Mouse (Mus musculus): ENCODE results near the gene Dab1.

Dab1 gene

DNA sequence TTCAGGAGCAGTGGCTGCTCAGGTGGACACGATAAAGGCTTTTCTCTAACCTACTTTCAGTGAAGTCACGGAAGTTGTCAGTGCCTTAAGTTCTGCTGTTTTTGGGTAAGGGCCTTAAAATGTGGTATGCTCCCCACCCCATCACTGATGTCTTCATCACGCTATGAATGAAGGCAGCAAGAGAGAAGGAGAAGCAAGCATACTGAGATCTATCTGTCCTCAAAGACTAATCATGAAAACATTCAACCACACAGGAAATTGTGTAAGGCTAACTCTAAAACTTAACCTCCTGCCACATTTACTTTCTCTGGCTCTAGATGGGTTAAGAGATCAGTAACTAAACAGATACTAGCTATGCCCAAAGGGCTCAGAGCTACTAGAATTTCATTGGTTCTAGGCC, 1050.2 kb downstream of the Dab1 start:
- no peak for DNase-seq (ENCODE audit: low spot score in 2 of 2)

DNA sequence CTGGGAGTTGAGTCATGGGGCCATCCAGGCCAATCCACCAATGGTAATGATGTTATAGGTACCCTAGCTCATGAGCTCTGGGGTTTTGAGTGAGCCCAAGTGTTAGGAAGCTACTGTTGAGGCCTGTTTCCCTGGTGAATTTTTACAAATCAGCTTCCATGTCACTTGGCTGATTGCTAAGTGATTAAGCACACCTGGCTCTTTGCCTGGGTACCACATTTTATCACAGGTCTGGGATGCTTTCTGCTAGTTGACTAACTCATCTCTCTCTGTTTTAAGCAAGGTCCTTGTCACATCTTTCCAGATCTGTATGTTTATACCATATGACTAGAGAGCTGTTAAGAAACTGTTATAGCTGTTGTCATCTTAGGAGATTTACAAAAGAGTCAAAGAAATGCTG, 1051.6 kb downstream of the Dab1 start:
- no peak for DNase-seq (ENCODE audit: low spot score in 2 of 2)

DNA sequence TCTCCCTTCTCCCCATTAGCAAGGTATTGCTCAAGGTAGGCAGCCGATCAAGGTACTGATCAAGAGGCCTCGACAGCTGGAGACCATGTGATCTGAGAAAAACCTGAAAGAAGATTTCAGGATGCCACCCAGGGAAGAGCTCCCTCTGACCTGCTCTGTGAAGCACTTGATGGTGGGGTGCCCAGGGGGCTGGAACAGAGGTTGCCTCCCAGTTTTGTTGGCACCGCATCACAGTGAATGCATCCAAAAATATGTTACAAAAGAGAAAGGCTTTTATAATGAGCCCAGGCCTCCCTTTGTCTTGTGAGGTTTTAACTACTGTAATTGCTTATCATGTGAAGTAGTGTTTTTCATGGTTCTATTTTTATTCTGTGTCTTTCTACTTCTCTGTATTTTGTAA, 1054.2 kb downstream of the Dab1 start:
- no peak for DNase-seq (ENCODE audit: low spot score in 2 of 2)

DNA sequence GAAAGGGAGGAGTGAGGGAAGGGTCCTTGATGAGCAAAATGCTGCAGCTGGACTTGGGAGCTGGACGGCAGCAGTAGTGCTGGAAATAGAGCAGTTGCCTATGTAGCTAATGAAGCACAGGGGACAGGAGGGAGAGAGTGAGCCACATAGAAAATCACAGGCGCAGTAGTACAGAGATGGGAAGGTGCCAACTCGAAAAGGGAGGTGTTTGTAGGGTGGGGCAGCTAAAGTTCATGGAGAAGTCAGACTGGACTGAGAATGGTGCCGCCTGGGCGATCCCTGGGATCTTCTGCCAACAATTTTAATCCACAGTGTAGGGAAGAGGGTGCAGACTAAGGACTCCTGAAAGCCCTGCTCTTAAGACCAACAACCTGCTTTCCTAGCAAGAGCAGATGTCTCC, 1055.5 kb downstream of the Dab1 start:
- no peak for DNase-seq (ENCODE audit: low spot score in 2 of 2)

DNA sequence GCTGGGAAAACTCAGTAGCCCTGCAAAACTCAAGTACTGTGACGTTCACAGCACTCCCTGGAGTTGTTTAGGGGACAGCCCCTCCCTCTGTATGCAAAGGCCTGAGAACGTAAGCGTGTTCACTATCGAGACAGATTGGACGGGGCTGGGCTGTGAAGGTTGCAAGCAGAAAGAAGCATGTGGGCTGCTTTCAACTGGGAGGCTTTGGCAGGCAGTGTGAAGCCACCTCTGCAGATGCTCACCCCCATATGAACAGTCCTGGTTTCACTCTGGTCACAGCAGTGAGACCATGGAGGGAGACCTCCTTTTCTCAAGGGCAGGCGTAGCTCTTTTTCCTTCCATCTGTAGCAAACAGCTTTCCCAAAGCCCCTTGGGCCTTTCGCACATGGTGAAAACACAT, 1059.1 kb downstream of the Dab1 start:
- DNase-seq (ENCODE audit: low spot score in 2 of 2), result no peak

DNA sequence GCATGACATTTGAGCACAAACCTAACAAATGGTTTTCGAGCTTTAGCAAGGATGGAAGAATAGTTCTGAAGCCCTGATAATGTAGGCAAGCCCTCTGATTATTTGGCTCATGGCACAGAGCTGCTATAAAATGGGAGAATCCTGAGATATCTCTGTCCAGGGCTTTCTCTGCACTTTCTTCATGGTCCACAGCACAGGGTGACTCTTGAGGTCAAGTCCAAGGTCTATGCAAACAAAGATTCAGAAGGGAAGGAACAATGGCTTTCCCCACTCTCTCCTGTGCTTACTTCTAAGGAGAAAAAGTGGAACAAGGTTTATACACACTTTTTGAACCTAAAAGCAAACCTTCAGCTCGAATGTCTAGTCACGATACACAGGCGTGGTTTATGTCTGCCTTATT, 1061.3 kb downstream of the Dab1 start:
- no peak for DNase-seq (ENCODE audit: low spot score in 2 of 2)

DNA sequence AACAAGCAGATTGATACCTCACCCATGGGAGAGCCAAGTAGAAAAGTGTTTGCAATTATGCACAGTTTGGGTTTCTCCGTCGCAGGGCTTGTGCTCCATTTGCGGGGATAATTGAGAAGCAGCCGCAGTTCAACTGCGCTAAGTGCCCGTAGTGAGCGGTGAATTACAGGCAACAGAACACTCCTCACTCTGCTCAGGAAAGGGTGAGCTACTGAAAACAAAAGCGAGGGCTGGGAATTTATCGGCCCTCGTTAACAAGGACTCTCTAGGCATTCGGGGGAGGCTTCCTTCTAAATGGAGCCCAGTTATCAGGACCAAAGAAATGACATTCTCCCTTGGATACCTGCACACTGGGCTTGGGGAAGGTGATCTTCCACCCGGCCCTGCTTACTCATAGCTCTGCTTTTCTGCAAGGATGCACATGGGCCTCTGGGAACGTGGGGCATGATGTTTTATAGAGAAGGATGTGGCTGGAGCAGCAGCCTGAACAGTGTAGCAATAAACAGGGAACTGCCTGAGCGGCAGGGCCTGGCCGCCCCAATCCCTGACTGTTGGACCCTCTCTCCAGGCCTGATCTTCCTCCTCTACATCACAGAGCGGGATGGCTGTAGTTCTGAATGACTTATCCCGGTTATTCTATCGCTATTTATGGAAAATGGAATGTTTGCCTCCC, 1067.1 kb downstream of the Dab1 start:
- no peak for DNase-seq (ENCODE audit: low spot score in 2 of 2)

DNA sequence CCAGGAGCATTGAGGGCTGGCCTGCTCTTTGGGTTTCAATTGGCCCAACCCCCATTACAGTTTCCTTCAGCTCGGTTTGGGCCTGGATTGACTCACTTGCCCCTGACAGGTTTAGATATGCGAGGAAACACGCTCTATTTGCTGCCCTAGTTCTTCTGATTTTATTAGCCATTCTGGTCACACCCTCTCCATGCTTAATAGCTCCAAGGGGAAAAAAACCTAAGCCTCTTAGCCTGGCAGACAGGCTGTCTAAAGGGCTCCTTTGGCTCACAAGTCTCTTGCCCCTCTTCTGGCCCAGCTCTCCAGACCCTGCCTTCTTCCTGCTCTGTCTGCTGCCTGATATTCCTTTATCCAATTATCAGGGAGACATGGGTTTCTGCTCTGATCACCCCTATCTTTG, 1069.9 kb downstream of the Dab1 start:
- no peak for DNase-seq (ENCODE audit: low spot score in 2 of 2)

DNA sequence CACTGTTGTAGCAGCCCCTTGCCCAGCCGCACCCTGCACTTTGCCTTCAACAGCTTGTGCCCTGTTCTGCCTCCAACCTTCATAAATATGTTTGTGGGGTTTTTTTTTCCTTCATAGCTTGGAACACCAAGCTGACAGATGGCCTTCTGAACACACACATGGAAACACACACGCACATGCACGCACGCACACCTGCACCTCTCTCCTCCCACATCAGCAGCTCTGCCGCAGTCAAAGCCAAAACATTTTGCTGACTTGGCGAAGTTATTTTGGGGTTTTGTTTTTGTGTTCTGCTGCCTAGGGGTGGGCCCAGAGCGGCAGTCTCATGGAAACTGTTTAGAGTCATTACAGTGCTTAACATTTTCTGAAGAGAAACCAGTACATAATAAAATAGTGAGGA, 1071.9 kb downstream of the Dab1 start:
- no peak for DNase-seq (ENCODE audit: low spot score in 2 of 2)

DNA sequence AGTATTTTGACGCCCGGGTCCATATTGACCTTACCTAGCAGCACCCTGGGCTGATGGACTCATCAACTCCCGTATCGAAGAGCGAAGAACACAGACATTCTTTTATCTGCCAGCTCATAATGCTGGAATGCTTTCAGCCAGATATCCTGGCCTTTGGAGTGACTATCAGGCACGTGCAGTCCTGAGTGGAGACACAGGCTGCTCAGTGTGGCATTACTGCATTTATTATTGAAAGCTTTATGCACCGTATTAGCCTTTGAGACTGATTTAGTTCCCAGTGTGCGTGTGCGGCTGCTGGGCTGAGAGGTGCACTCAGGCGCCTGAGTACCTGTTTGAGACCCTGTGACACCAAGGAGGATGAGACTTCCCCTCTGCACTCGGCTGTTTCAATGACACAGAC, 1075.0 kb downstream of the Dab1 start:
- no peak for DNase-seq (ENCODE audit: low spot score in 2 of 2)

DNA sequence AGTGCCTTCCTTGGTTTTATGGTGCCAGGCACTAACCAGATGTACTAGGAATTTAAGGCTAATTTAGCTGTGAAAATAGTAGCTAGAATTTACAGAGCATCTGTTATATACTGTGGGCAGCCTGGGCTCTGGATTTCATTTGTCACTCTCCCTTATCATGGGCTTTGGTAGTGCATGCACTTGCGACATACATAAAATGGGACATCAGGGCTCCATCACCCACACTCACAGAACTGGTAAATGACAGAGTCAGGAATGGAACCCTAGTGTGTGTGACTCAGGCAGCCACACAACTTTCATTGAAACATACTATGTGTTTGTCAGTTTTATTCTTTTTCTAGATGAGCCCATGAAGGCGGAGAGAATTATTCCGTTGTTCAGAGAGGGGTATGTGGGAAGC, 1077.4 kb downstream of the Dab1 start:
- no peak for DNase-seq (ENCODE audit: low spot score in 2 of 2)

DNA sequence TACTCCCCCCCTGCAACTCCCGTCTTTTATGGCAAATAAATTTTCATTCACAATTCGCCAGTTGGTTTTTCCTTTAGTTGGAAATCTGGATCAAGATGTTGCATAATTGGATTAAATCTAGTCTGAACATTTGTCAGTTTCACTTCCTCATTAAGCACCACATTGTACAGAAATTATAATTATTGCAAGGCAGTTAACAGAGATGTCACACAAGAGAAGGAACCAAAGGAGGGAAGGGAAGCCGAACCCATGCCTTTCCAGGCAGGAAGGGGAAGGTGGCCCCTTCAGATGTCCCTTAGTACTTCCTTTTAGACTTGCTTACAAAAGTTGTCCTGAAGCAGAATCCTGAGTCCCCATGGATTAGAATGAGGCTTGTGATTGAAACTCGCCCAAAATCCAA, 1078.5 kb downstream of the Dab1 start:
- no peak for DNase-seq (ENCODE audit: low spot score in 2 of 2)

DNA sequence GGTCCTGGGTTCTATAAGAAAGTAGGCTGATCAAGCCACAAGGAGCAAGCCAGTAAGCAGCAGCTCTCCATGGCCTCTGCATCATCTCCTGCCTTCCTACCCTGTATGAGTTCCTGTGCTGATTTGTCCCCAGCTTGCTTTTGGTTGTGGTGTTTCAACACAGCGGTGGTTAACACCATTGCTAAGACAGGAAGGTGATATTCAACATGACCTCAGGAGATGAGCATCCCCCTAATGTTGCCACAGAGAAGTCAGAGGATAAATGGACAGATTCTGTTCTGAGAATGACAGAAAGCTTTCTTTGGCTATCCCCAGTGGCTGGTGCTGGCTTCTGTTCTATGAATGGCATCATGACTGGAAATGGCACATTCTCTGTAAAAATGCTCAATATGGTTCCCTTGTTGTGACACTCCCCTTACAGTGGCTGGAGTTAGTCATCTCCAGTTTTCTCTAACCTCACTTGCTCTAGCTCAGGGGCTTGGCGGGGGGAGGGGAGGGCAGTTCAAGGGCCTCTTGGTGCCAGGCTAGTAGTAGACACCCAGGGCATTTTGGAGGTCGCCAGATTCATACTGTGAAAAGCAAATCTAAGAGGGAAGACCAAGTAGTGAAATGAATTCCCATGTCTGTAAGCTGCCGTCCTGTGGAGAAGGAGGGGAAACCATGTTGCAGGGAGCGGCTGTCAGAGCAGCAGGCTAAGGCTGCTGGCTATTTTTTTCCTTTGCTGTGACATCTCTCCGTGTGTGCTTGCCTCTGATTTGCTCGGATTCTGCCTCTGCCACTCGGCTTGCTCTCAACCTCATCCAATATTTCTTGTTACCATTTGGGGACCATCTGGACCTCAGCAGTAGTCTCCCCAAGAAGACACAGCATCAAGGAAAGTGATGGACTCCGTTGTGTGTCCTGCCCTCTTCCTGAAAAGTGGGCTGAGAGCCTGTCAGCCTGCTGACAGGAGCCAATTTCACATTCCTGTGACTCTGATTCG, 1086.8 kb downstream of the Dab1 start:
- no peak for DNase-seq (ENCODE audit: low spot score in 2 of 2)

DNA sequence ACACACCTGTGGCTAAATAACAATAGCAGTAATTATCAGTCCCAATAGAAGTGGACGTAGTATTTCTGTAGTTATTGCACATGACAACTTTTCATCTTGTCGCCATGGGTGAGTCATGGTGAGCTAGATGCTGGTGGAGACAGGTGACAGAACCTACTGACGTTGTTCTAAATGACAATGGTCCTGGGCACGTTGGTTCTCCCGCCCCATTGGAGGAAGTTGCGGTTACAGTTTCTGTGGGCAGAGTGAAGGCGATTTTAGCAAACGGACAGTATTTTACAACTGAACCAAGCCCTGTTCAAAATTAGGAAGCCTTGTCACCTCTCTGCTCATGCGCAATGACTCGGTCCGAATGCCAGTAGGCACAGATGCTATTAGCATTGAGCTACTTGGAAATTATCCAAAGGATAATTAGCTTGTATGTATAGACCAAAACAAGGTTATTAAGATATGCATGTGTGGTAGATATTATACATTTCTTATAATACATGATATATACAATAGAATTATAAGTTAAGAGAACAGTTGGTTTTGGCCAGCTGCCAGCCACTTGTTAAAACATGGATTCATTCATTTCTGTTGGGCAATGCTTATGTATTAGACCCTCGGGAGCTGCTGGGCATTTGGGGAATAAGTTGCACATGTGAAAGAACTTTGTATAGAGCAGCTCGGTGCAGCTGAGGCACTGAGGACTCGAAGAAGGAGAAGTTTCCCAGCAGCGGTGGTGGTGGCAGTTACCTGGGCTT, 1093.4 kb downstream of the Dab1 start:
- DNase-seq (ENCODE audit: low spot score in 2 of 2), result no peak

DNA sequence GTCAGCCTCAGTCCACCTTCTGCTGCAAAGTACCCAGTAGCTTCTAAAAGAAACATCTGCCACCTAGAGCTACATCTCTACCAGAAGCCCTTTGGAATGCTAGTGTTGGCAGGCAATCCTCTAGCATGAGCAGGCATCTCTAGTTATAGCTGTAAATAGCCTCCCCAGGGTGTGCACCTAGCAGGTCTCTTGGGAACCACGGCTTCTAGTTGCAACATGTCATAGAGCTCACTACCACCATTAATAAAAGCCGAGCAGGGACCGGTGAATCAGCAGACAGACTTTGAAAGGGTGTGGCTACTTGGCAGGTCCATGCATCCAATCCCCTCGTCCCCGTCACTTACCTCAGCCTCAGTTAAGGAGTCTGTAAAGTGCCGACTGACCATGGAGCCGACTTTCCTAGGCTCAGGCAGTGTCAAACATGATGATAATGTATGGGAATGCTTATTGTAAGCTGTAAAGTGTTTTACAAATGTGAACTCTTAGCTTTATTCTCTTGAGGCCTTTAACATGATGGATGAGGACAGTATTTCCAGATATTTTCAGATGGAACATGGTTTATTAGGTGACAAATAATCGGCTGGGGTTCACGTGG, 1095.9 kb downstream of the Dab1 start:
- no peak for DNase-seq (ENCODE audit: low spot score in 2 of 2)

DNA sequence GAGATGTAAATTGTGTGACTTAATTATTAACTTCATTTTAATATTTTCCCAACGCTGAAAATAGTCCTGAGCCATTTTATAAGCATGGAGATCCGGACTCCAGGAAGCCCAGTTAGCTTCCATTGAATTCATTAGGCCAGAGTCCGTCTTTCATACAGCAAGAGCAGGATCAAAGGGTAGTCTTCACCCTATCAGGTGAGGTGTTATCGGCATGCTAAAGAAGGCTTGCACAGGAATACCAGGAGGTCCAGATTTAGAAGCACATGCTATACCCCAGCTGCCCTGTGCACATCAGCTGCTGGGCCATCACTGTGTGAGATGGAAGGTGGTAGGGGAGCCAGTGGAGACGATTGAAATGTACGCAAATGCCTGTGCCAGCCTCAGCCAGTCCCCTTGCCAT, 1096.7 kb downstream of the Dab1 start:
- no peak for DNase-seq (ENCODE audit: low spot score in 2 of 2)

DNA sequence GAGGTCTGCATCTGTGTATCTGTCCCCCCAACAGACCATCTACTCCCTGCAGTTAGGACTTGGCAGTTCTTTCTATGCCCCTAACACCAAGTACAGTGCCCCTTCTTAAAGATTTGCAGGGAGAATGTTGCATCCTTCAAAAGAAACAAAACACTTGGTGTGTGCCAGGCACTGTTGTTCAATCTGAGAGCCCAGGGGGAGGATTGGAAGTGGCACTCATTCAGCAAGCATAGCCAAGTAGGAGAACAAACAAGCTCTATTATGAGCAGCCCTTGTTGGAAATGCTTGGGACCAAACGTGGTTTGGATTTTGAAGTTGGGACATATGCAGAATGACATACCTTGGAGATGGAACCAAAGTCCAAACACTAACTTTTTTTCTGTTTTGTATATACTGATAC, 1097.3 kb downstream of the Dab1 start:
- DNase-seq (ENCODE audit: low spot score in 2 of 2), result no peak

DNA sequence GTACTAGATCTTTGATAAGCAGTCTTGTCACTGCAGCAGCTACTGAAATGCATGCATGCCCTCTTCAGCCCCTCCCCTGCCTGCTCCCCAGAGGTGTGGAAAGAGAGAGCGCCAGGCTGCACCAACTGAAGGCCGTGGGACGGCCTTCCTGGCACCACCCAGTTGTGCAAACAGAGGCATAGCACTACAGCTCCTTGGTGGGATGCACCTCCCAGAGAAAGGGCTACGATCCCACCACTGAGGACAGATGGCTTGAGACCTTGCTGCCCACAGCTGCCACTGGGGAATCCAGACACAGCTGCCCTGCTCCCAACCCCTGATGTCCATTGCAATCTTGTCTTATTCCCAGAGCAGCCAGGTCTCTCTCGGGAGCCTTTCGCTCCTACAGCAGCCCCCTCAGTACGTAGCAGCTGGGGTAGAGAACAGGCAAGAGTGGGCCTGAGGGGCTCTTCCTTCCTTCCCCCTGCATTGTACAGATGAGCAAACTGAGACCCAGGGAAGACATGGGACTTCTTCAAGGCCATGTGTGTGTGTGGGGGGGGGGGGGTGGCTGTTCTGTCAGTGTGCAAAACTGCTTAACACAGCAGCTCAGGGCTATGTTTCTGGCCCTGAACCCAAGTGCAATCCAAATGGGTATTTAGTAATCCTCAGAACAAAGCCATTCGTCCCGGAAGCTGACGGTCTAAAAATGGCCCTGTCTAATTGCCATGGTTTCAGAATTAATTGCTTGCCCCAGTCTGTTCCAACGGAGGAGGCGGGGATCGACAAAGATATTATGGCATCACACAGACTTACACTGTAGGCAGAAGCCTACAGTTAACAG, 1100.0 kb downstream of the Dab1 start:
- DNase-seq (ENCODE audit: low spot score in 2 of 2), result no peak

DNA sequence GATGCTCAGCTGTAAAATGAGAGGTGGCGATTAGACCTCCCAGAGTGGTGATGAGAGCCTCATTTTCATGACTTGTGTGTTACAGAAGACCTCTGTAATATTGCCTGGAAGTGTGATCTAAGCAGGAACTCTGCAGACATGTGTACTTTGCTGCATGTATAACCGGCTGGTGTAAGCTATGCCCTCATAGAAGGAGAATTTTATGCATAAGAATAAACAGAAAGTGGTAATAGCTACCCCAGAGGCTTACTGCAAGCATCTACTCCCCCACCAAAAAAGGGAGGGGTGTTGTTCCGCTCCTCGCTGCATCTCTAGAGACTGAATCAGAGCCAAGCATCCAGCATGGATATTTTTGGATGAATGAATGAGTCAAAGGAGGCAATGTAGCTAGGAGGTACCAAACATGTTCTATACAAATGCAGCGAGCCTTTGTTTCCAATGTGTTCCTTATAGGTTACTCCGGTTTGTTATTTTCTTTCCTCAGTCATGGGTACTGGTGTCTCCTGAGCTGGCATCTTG, 1104.4 kb downstream of the Dab1 start:
- no peak for DNase-seq (ENCODE audit: low spot score in 2 of 2)

DNA sequence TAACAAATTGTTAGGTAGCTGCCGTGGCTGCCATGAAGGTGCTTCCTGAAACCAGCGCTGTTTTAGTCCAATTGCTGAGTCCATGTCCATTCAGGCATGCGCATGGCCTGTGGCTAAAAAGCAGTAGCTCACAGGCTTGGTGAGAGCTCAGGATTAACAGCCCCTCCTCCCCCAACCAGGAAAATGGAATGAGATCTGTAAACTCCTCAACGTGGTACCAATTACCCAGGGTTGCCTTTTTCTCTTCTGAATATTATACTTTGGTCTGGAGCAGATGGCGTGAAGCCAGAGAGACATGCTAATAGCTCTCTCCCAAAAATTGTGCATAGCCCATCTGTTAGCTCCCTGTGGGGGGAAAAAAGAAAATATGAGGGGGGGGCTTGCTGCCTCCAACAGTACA, 1105.1 kb downstream of the Dab1 start:
- DNase-seq (ENCODE audit: low spot score in 2 of 2), result no peak

DNA sequence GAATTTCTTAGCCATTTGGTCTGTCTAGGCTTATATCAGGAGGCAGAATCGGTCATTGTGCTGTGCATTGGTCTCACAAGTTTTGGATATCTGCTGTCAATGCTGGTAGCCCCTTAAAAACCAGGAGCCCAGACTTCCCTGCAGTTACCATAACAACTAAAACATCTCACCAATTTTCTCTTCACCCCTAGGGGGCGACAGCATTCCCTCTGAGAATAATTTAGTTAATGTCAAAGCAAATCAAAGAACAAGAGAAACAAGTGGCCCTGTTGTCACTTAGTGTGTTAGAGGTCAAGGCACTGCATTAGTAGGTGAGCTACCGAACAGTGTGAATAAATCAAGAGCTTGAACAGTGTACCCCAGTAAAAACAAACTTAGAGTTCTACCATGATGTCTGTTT, 1106.5 kb downstream of the Dab1 start:
- no peak for DNase-seq (ENCODE audit: low spot score in 2 of 2)
